Mouse (Mus musculus) Patski (cell line): ENCODE data around the gene Actn3. TPM values are rescaled to one million over a fixed set of nuclear protein-coding genes. Genes with fewer than 3 reads are reported as not detected.

ENCODE experiments used
- ATAC-seq: fragments of 100-300 bp; one replicate; pipeline ENCODE4 v1.8.0; 2021
- CTCF ChIA-PET: fragments of 350-600 bp; sonication (Branson Sonifier 250); formaldehyde crosslinking; loops from one replicate; lab custom pipeline; 2022; ENCODE audit warnings: inconsistent platforms; lab: Charles Lee
- POLR2A ChIA-PET: fragments of 350-600 bp; sonication (Branson Sonifier 250); formaldehyde crosslinking; loops from one replicate; lab custom pipeline; 2022; ENCODE audit warnings: antibody characterized with exemption, inconsistent platforms; lab: Charles Lee
- DNase-seq: peaks from one replicate; pipeline ENCODE4 v3.0.0-alpha.2; 2011; ENCODE audit warnings: low read depth, low spot score
- H3K27me3 ChIP-seq: fragments of 371-371 bp; one replicate; pipeline ENCODE4 v1.5.1; 2021
- CTCF ChIP-seq: fragments of 100-300 bp; IDR thresholded peaks from one replicate; pipeline ENCODE4 v1.5.1; 2021
- in situ Hi-C: fragments of 300-500 bp; cut with MboI; formaldehyde crosslinking; loops from 3 replicates; pipeline ENCODE4 v1.11.1; 2018; ENCODE audit warnings: low pct_unique_long_range_greater_than_20kb, mixed read lengths
- polyA plus RNA-seq: library from polyadenylated mRNA; unstranded; gene quantifications from one replicate; pipeline ENCODE4 v1.2.3, GENCODE M21; 2021

The Actn3 gene
- polyA plus RNA-seq, 1 experiment from 2014 or later, result 0.10 TPM

DNA sequence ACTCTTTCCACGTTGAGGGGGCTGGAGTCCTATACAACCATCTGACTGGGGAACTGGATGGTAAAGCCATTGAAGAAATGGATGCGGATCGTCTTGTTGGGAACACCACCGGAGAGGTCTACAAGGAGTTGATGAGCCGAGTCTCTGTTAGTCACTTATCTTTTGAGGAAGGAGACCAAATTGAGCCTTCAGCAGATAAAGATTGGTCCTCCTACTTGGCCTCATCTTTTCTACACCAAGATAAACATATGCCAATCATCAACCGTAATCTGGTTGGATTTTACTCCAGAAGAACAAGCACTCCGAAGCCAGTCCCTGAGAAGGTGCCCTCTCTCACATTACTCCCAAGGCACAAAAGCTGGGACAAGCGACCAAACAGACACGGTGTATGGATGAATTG is 36.9 kb downstream of the Actn3 start:
- ChIA-PET POLR2A (no interaction called here), CTCF (interaction anchor here (0.9 kb wide), 1 partner anchor 85 kb away, joined by 3 read pairs; no protein-coding TSS in a partner anchor)
- TF ChIP-seq CTCF, result no peak
- no peak for ATAC-seq
- DNase-seq, result no peak
- in situ Hi-C loops, result loop anchor here (5.0 to 10.0 kb wide), 2 partner anchors 84 to 196 kb away; partner anchors contain the start of gene Rbm4b
- H3K27me3 ChIP-seq, result peaks cover 50% of the 10 kb centered on the region

DNA sequence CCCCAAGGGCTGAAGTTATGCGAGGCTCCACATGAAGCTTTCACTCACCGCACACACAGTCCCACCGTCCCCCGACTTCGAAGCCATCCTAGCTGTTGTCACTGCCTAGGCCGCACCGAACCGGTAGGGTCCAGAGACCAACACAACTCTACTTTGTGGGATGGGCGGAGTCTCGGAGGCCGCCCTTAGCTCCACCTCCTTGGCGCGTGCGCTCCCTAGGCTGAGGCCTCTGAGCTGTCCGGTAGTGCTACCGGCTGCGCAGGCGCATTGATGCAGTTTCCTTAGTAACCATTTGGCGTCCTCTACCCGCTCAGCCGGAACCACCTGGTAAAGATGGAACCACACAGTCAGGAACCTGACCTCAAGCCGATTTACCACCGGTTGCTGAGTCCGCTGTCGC is 38.6 kb downstream of the Actn3 start, which contains the start of the genes Ccs and Ccdc87:
Ccs (minus strand) TSS at position 184 of the 400 bp plus-strand sequence.
Ccdc87 (plus strand) TSS at position 218 of the 400 bp plus-strand sequence.
- CTCF ChIA-PET, result interaction anchor here (2.0 to 2.1 kb wide), 2 partner anchors 8 to 26 kb away, joined by 7 to 9 read pairs; no protein-coding TSS in a partner anchor
- TF ChIP-seq CTCF, result no peak
- POLR2A ChIA-PET, result interaction anchor here (1.1 to 1.7 kb wide), 2 partner anchors 12 to 16 kb away, joined by 3 to 4 read pairs; partner anchors contain the start of gene Ctsf
- in situ Hi-C loops, result no loop called here
- peaks cover 36% of the 10 kb centered on the region for H3K27me3 ChIP-seq
- peak; percentile 63 for DNase-seq
- peak; percentile 91 for ATAC-seq

- peak; percentile 40 for ATAC-seq
- ChIA-PET CTCF (interaction anchor here (1.2 to 2.1 kb wide), 3 partner anchors 9 to 26 kb away, joined by 3 to 9 read pairs (median 7); no protein-coding TSS in a partner anchor), POLR2A (interaction anchor here (0.6 to 1.7 kb wide), 4 partner anchors 12 to 926 kb away, joined by 3 to 7 read pairs (median 4); partner anchors contain the start of genes Ndufs8 and Rbm4b)
- DNase-seq, result no peak
- in situ Hi-C loops, result no loop called here
- peaks cover 35% of the 10 kb centered on the region for H3K27me3 ChIP-seq
- no peak for TF ChIP-seq CTCF
Measured at GRCm38 (mm10) chr19:4838526-4839140, 39.1 kb downstream of the Actn3 start.

- peaks cover 24% of the 10 kb centered on the region for H3K27me3 ChIP-seq
- TF ChIP-seq CTCF, result no peak
- ChIA-PET POLR2A (no interaction called here), CTCF (interaction anchor here (1.4 kb wide), 1 partner anchor 10 kb away, joined by 3 read pairs; no protein-coding TSS in a partner anchor)
- no peak for DNase-seq
- in situ Hi-C loops, result no loop called here
- no peak for ATAC-seq
Measured at GRCm38 (mm10) chr19:4837049-4837448, 40.7 kb downstream of the Actn3 start.

DNA sequence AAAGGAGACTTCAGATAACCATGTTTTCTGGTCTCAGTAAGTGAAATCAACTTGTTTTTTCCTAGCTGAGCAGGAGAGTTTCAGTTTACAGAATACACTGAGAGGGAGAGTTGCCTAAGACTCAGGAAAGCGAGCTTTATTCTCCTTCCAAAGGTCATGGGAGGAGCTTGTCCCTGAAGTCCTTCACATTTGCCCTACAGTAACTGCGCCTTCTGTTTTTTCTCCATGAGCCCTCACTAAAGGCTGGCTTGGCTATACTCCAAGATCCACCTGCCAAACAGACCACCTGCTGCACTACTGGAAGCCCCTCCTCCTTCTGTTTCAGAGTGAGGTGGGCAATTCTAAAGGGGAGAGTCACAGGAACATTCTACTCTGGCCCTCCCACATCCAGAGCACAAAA is 41.6 kb downstream of the Actn3 start:
- DNase-seq (no peak), ATAC-seq (no peak)
- in situ Hi-C loops, result no loop called here
- no peak for TF ChIP-seq CTCF
- CTCF ChIA-PET, result interaction anchor here (1.4 kb wide), 1 partner anchor 11 kb away, joined by 3 read pairs; no protein-coding TSS in a partner anchor
- POLR2A ChIA-PET, result no interaction called here
- H3K27me3 ChIP-seq, result peaks cover 15% of the 10 kb centered on the region

GRCm38 (mm10) chr19:4833977-4834376 is 43.7 kb downstream of the Actn3 start:
- POLR2A ChIA-PET, result no interaction called here
- DNase-seq, result no peak
- CTCF ChIA-PET, result interaction anchor here (1.8 kb wide), 1 partner anchor 11 kb away, joined by 5 read pairs; no protein-coding TSS in a partner anchor
- H3K27me3 ChIP-seq, result no peaks in the 10 kb centered on the region
- in situ Hi-C loops, result no loop called here
- no peak for ATAC-seq
- TF ChIP-seq CTCF, result no peak

GRCm38 (mm10) chr19:4829156-4829555 is 48.6 kb downstream of the Actn3 start:
- no peak for DNase-seq
- ChIA-PET CTCF (interaction anchor here (1.3 kb wide), 1 partner anchor 27 kb away, joined by 3 read pairs; no protein-coding TSS in a partner anchor), POLR2A (no interaction called here)
- no peaks in the 10 kb centered on the region for H3K27me3 ChIP-seq
- in situ Hi-C loops, result no loop called here
- no peak for ATAC-seq
- TF ChIP-seq CTCF, result no peak

GRCm38 (mm10) chr19:4828444-4829114 is 49.1 kb downstream of the Actn3 start:
- POLR2A ChIA-PET, result no interaction called here
- ATAC-seq, result no peak
- CTCF ChIA-PET, result no interaction called here
- in situ Hi-C loops, result no loop called here
- H3K27me3 ChIP-seq, result no peaks in the 10 kb centered on the region
- TF ChIP-seq CTCF, result no peak
- DNase-seq, result no peak

DNA sequence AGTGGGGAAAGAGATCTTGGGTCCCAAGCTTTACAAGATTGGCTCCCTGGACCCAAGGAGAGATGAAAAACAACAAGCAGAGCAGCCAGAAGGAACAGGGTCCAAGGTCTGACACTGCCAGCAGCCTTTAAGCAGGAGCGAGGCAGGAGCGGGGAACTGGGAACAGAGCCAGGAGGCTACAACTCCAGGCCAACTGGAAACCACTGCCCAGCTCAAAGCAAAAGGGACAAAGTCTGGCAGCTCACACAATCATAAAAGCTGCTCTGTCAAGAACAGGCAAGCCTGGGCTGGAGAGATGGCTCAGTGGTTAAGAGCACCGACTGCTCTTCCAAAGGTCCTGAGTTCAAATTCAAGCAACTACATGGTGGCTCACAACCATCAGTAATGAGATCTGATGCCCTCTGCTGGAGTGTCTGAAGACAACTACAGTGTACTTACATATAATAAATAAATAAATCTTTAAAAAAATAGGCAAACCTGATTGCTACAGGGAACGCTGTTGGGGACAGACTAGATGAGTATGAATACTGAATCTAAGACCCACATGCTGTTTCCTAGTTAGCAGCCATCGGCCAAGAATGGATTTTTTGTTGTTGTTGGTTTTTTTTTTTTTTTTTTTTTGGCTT is 56.9 kb downstream of the Actn3 start:
- ChIA-PET CTCF (interaction anchor here (0.9 to 1.2 kb wide), 2 partner anchors 8 to 12 kb away, joined by 3 read pairs; no protein-coding TSS in a partner anchor), POLR2A (interaction anchor here (0.7 to 1.2 kb wide), 2 partner anchors 9 to 87 kb away, joined by 3 to 6 read pairs; partner anchors contain the start of genes Gm21992 and Rbm14)
- in situ Hi-C loops, result no loop called here
- H3K27me3 ChIP-seq, result no peaks in the 10 kb centered on the region
- ATAC-seq, result no peak
- TF ChIP-seq CTCF, result no peak
- no peak for DNase-seq
